Mouse (Mus musculus): ENCODE data around the gene Aplp1. TPM values are rescaled to one million over a fixed set of nuclear protein-coding genes. Genes with fewer than 3 reads are reported as not detected.

Gene Aplp1
- polyA plus RNA-seq, 1 experiment: 0.29 TPM

DNA sequence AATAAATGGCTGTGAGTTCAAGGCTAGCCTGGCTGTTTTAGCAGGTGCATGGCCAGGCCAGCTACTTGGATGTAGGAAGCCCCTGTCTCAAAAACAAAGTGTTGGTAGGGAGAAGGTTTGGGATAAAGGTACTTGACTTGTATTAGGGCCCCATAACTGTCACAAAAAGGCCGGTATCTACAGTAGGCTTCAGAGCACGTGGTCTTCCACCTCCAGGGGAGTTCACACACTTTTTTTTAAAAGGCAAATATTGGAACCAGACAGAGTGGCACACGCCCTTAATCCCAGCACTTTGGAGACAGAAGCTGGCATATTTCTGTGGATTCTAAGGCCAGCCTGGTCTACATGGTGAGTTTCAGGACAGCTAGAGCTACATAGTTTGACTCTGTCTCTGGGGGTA is 24.7 kb downstream of the Aplp1 start:
- peaks cover 38% of the 10 kb centered on the region for H3K27me3 ChIP-seq (ENCODE audit: control insufficient read depth, insufficient read depth, insufficient read length)

DNA sequence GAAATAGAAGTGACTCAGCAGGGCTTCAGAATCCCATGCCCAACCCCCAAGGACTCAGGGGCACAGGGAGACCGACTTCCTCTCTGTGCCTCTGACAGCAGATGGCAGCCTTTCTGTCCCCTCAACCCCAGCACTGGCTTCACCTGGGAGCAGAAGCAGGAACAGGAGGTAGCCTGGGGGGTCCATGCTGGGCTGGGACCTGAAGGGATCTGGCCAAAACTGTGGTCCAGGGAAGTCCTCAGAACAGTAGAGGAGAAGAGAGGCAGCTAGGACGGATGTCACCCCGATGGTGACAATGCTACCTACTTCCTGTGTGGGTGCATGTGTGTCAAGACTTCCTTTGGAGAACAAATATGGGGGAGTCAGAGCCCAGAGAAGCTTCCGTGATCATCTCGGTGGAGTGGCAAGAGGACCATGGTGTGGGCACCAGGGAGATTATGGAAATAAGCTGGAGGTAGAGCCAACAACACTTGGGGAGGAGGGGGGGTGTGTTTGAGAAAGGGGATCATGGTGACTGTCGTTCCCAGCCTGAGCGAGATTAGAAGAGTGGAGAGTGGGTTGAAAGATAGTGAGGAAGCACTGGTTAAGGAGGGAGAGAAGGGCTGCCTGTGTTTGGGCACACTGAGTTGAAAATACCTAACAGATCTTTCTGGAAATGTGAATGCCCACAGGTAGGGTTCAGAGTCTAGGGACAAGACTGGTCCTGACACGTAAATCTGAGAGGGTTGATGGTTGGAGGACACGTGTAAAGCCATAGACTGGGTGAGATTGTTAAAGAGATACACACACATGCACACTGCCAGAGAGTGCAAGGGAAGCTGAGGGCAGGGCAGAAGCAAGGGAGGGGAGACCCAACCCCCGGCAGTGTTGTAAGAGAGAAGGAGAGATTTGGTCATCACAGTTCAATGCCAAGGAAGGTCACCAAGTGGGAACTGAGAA is 25.5 kb downstream of the Aplp1 start, which contains the start of gene Hcst:
Gene Hcst (minus strand): TSS at position 294 of the 939 bp plus-strand sequence.
- H3K79me2 ChIP-seq (ENCODE audit: control insufficient read depth, insufficient read depth): no peaks in the 10 kb centered on the region
- no peak within 1 kb of the TSS for H3K4me3 ChIP-seq (ENCODE audit: insufficient read depth, poor library complexity, severe bottlenecking)
- no peaks in the 10 kb centered on the region for H3K79me3 ChIP-seq (ENCODE audit: low read depth)
- TF ChIP-seq MYOG (IDR thresholded peaks at IDR 0.05; ENCODE audit: control insufficient read depth, extremely low read depth, insufficient read length) (no peak), CTCF (IDR thresholded peaks at IDR 0.05; ENCODE audit: control insufficient read depth, insufficient read depth, insufficient read length) (no peak), MYOD1 (IDR thresholded peaks at IDR 0.05; ENCODE audit: control insufficient read depth, insufficient read length, low read depth) (no peak), FOSL1 (IDR thresholded peaks at IDR 0.05; ENCODE audit: insufficient read depth, low read length, poor library complexity, severe bottlenecking) (no peak), CEBPB (IDR thresholded peaks at IDR 0.05; ENCODE audit: low read depth) (no peak), USF1 (IDR thresholded peaks at IDR 0.05; ENCODE audit: low read depth) (no peak), MAX (IDR thresholded peaks at IDR 0.05) (no peak)
- peaks cover 32% of the 10 kb centered on the region for H3K27me3 ChIP-seq (ENCODE audit: control insufficient read depth, insufficient read depth, insufficient read length)
- no peak within 1 kb of the TSS for H3ac ChIP-seq (ENCODE audit: control insufficient read depth, insufficient read length, low read depth)
- no peaks in the 10 kb centered on the region for H3K36me3 ChIP-seq (ENCODE audit: control insufficient read depth, insufficient read depth)

More for the DNA sequence above, 24.7 kb downstream of the Aplp1 start:
- Histone ChIP-seq H3ac (ENCODE audit: control insufficient read depth, insufficient read length, low read depth) (no peak overlapping the region), H3K79me3 (ENCODE audit: low read depth) (no peaks in the 10 kb centered on the region), H3K79me2 (ENCODE audit: control insufficient read depth, insufficient read depth) (no peaks in the 10 kb centered on the region), H3K4me3 (ENCODE audit: insufficient read depth, poor library complexity, severe bottlenecking) (no peak overlapping the region), H3K36me3 (ENCODE audit: control insufficient read depth, insufficient read depth) (no peaks in the 10 kb centered on the region)
- TF ChIP-seq CEBPB (IDR thresholded peaks at IDR 0.05; ENCODE audit: low read depth) (no peak), MYOG (IDR thresholded peaks at IDR 0.05; ENCODE audit: control insufficient read depth, extremely low read depth, insufficient read length) (no peak), USF1 (IDR thresholded peaks at IDR 0.05; ENCODE audit: low read depth) (no peak), MAX (IDR thresholded peaks at IDR 0.05) (no peak), FOSL1 (IDR thresholded peaks at IDR 0.05; ENCODE audit: insufficient read depth, low read length, poor library complexity, severe bottlenecking) (no peak), MYOD1 (IDR thresholded peaks at IDR 0.05; ENCODE audit: control insufficient read depth, insufficient read length, low read depth) (no peak), CTCF (IDR thresholded peaks at IDR 0.05; ENCODE audit: control insufficient read depth, insufficient read depth, insufficient read length) (no peak)

GRCm38 (mm10) chr7:30417856-30418255 is 27.5 kb downstream of the Aplp1 start:
- H3K27me3 ChIP-seq (ENCODE audit: control insufficient read depth, insufficient read depth, insufficient read length): peaks cover 21% of the 10 kb centered on the region
- TF ChIP-seq MAX (IDR thresholded peaks at IDR 0.05) (no peak), FOSL1 (IDR thresholded peaks at IDR 0.05; ENCODE audit: insufficient read depth, low read length, poor library complexity, severe bottlenecking) (no peak), CEBPB (IDR thresholded peaks at IDR 0.05; ENCODE audit: low read depth) (no peak), MYOD1 (IDR thresholded peaks at IDR 0.05; ENCODE audit: control insufficient read depth, insufficient read length, low read depth) (no peak), MYOG (IDR thresholded peaks at IDR 0.05; ENCODE audit: control insufficient read depth, extremely low read depth, insufficient read length) (no peak), USF1 (IDR thresholded peaks at IDR 0.05; ENCODE audit: low read depth) (no peak), CTCF (IDR thresholded peaks at IDR 0.05; ENCODE audit: control insufficient read depth, insufficient read depth, insufficient read length) (no peak)
- no peak overlapping the region for H3ac ChIP-seq (ENCODE audit: control insufficient read depth, insufficient read length, low read depth)
- H3K79me3 ChIP-seq (ENCODE audit: low read depth): no peaks in the 10 kb centered on the region
- H3K79me2 ChIP-seq (ENCODE audit: control insufficient read depth, insufficient read depth): no peaks in the 10 kb centered on the region
- no peak overlapping the region for H3K4me3 ChIP-seq (ENCODE audit: insufficient read depth, poor library complexity, severe bottlenecking)
- no peaks in the 10 kb centered on the region for H3K36me3 ChIP-seq (ENCODE audit: control insufficient read depth, insufficient read depth)

DNA sequence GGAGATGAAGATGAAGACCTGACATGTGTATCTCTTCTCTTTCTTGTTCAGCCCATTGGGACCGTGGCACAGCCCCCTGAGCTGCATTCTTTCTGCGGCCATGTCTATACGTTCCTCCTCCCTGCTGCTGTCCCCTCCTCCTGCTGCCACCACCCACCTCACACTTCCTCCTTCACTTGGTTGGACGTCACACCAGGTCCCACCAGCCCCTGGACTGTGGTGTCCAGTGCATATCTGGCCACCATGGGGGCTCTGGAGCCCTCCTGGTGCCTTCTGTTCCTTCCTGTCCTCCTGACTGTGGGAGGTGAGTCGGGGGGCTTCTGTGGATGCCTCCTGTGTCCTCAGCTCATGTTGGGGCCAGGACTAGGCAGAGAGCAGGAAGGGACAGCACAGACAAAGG is 31.7 kb downstream of the Aplp1 start, which contains the start of gene Tyrobp:
Gene Tyrobp (plus strand): TSS at position 165 of the 400 bp plus-strand sequence.
- Histone ChIP-seq H3K79me3 (ENCODE audit: low read depth) (no peaks in the 10 kb centered on the region), H3K27me3 (ENCODE audit: control insufficient read depth, insufficient read depth, insufficient read length) (peaks cover 23% of the 10 kb centered on the region), H3K79me2 (ENCODE audit: control insufficient read depth, insufficient read depth) (no peaks in the 10 kb centered on the region), H3K4me3 (ENCODE audit: insufficient read depth, poor library complexity, severe bottlenecking) (no peak within 1 kb of the TSS), H3ac (ENCODE audit: control insufficient read depth, insufficient read length, low read depth) (no peak within 1 kb of the TSS), H3K36me3 (ENCODE audit: control insufficient read depth, insufficient read depth) (no peaks in the 10 kb centered on the region)
- no peak for TF ChIP-seq USF1 (IDR thresholded peaks at IDR 0.05; ENCODE audit: low read depth)
- TF ChIP-seq CTCF (IDR thresholded peaks at IDR 0.05; ENCODE audit: control insufficient read depth, insufficient read depth, insufficient read length): no peak
- TF ChIP-seq FOSL1 (IDR thresholded peaks at IDR 0.05; ENCODE audit: insufficient read depth, low read length, poor library complexity, severe bottlenecking): no peak
- no peak for TF ChIP-seq MAX (IDR thresholded peaks at IDR 0.05)
- no peak for TF ChIP-seq CEBPB (IDR thresholded peaks at IDR 0.05; ENCODE audit: low read depth)
- no peak for TF ChIP-seq MYOD1 (IDR thresholded peaks at IDR 0.05; ENCODE audit: control insufficient read depth, insufficient read length, low read depth)
- no peak for TF ChIP-seq MYOG (IDR thresholded peaks at IDR 0.05; ENCODE audit: control insufficient read depth, extremely low read depth, insufficient read length)

DNA sequence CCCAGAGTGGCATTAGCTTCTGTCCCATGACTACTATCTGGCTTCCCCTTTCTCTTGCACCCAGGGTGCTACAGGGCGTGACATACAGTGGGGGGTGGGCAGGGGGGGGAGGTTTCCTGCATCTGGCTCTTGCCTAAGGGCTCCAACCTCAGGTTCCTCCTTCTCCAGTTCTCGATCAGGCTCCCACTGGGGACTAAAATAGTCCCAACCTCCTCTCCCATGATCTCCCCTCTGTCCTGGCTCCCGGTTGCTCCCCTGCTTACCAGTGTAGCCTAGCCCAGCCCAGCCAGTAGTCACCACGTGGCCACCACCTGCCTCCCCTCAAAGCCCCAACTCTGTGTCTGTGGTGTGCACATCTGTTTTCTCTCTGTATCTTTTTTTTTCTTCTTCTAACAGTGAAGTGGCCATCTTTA is 32.6 kb downstream of the Aplp1 start:
- Histone ChIP-seq H3K36me3 (ENCODE audit: control insufficient read depth, insufficient read depth) (no peaks in the 10 kb centered on the region), H3ac (ENCODE audit: control insufficient read depth, insufficient read length, low read depth) (no peak overlapping the region), H3K4me3 (ENCODE audit: insufficient read depth, poor library complexity, severe bottlenecking) (no peak overlapping the region), H3K79me2 (ENCODE audit: control insufficient read depth, insufficient read depth) (no peaks in the 10 kb centered on the region), H3K79me3 (ENCODE audit: low read depth) (no peaks in the 10 kb centered on the region), H3K27me3 (ENCODE audit: control insufficient read depth, insufficient read depth, insufficient read length) (peaks cover 24% of the 10 kb centered on the region)
- TF ChIP-seq MYOD1 (IDR thresholded peaks at IDR 0.05; ENCODE audit: control insufficient read depth, insufficient read length, low read depth): no peak
- no peak for TF ChIP-seq USF1 (IDR thresholded peaks at IDR 0.05; ENCODE audit: low read depth)
- TF ChIP-seq FOSL1 (IDR thresholded peaks at IDR 0.05; ENCODE audit: insufficient read depth, low read length, poor library complexity, severe bottlenecking): no peak
- TF ChIP-seq MAX (IDR thresholded peaks at IDR 0.05): no peak
- TF ChIP-seq CTCF (IDR thresholded peaks at IDR 0.05; ENCODE audit: control insufficient read depth, insufficient read depth, insufficient read length): no peak
- no peak for TF ChIP-seq CEBPB (IDR thresholded peaks at IDR 0.05; ENCODE audit: low read depth)
- TF ChIP-seq MYOG (IDR thresholded peaks at IDR 0.05; ENCODE audit: control insufficient read depth, extremely low read depth, insufficient read length): no peak

All from C2C12 (cell line).